Mouse (Mus musculus) thymus, postnatal 36 days (tissue): ENCODE data around the gene Mettl8.

Experiments used
- DNase-seq, 2 experiments: peaks; one replicate each; pipeline ENCODE4 v3.0.0; 2022; ENCODE audit warnings: mixed read lengths in 2 of 2

Gene Mettl8

GRCm38 (mm10) chr2:71033014-71033413 is 22.4 kb downstream of the Mettl8 start:
- no peak for DNase-seq

GRCm38 (mm10) chr2:71031973-71032794 is 23.2 kb downstream of the Mettl8 start:
- DNase-seq, result peak in 1 of 2 experiments; percentile 52

GRCm38 (mm10) chr2:71030663-71031062 is 24.7 kb downstream of the Mettl8 start:
- no peak for DNase-seq

GRCm38 (mm10) chr2:71027631-71028030 is 27.8 kb downstream of the Mettl8 start:
- DNase-seq, result no peak

- no peak for DNase-seq
Measured at GRCm38 (mm10) chr2:71026787-71027186, 28.6 kb downstream of the Mettl8 start.

GRCm38 (mm10) chr2:71025576-71026315 is 29.6 kb downstream of the Mettl8 start:
- DNase-seq, result no peak

GRCm38 (mm10) chr2:71023986-71024385 is 31.4 kb downstream of the Mettl8 start:
- DNase-seq, result no peak

- no peak for DNase-seq
Measured at GRCm38 (mm10) chr2:71022991-71023390, 32.4 kb downstream of the Mettl8 start.

- DNase-seq, result no peak
Measured at GRCm38 (mm10) chr2:71020674-71021073, 34.7 kb downstream of the Mettl8 start.

GRCm38 (mm10) chr2:71019704-71020375 is 35.5 kb downstream of the Mettl8 start:
- no peak for DNase-seq

- DNase-seq, result no peak
Measured at GRCm38 (mm10) chr2:71019277-71019676, 36.1 kb downstream of the Mettl8 start.

- no peak for DNase-seq
Measured at GRCm38 (mm10) chr2:71013521-71013920, 41.9 kb downstream of the Mettl8 start.

- DNase-seq, result no peak
Measured at GRCm38 (mm10) chr2:71011816-71012215, 43.6 kb downstream of the Mettl8 start.

- DNase-seq, result no peak
Measured at GRCm38 (mm10) chr2:71004354-71004753, 51.0 kb downstream of the Mettl8 start.

- no peak for DNase-seq
Measured at GRCm38 (mm10) chr2:71002509-71002908, 52.9 kb downstream of the Mettl8 start.

GRCm38 (mm10) chr2:70998771-70999170 is 56.6 kb downstream of the Mettl8 start:
- DNase-seq, result no peak

- no peak for DNase-seq
Measured at GRCm38 (mm10) chr2:70996438-70996837, 58.9 kb downstream of the Mettl8 start.

- no peak for DNase-seq
Measured at GRCm38 (mm10) chr2:70995900-70996299, 59.5 kb downstream of the Mettl8 start.

GRCm38 (mm10) chr2:70993740-70994139 is 61.6 kb downstream of the Mettl8 start:
- DNase-seq, result no peak

GRCm38 (mm10) chr2:70992715-70993114 is 62.7 kb downstream of the Mettl8 start:
- DNase-seq, result peak; percentile 48 to 69

GRCm38 (mm10) chr2:70990196-70990595 is 65.2 kb downstream of the Mettl8 start:
- no peak for DNase-seq

- peak in 1 of 2 experiments; percentile 14 for DNase-seq
Measured at GRCm38 (mm10) chr2:70989201-70990191, 65.9 kb downstream of the Mettl8 start.
